Comparison of ENCODE assay signal across 25 mouse cellular contexts in genomic region chr16:36896712-36897111, GRCm38 (mm10).
"Had no signal": no experiment of that assay in that cellular context is flagged by ENCODE, and none has a peak within 500 bp of the region (broad histone marks: within the 10 kb centered on the region; RNA-seq: fewer than 3 reads in every experiment).

No protein-coding gene starts in this region.

- H3K4me2 ChIP-seq: limb, embryonic 12.5 days; limb, embryonic 15.5 days; midbrain, embryonic 12.5 days; midbrain, embryonic 15.5 days; neural tube, embryonic 12.5 days; neural tube, embryonic 15.5 days had no signal

- ATAC-seq: inflammation-experienced regulatory T-cells, adult 6 months; intestine, embryonic 16.5 days; midbrain, embryonic 15.5 days had no signal

- DNase-seq: kidney, adult 18-20 months; kidney, adult 9 months; kidney, postnatal 14 days; layer of hippocampus, adult 9-11 months; layer of hippocampus, postnatal 36 days; left cerebral cortex, postnatal 4 days; lung, adult 2 months; lung, postnatal 14 days; lung, postnatal 4 days; right cerebral cortex, adult 18-20 months; right cerebral cortex, postnatal 14 days; right cerebral cortex, postnatal 4 days; thymus, adult 18-20 months; thymus, postnatal 14 days; thymus, postnatal 4 days had no signal

- H3K4me1 ChIP-seq: limb, embryonic 12.5 days; limb, embryonic 15.5 days; midbrain, embryonic 12.5 days; midbrain, embryonic 15.5 days; neural tube, embryonic 12.5 days; neural tube, embryonic 15.5 days had no signal

- H3K9me3 ChIP-seq: limb, embryonic 12.5 days; limb, embryonic 15.5 days; midbrain, embryonic 12.5 days; midbrain, embryonic 15.5 days; neural tube, embryonic 12.5 days; neural tube, embryonic 15.5 days had no signal

- H3K27ac ChIP-seq: layer of hippocampus, adult 2 months; limb, embryonic 12.5 days; limb, embryonic 15.5 days; midbrain, embryonic 12.5 days; midbrain, embryonic 15.5 days; neural tube, embryonic 12.5 days; neural tube, embryonic 15.5 days; stomach, postnatal 0 days had no signal

- H3K4me3 ChIP-seq: layer of hippocampus, adult 2 months; limb, embryonic 12.5 days; limb, embryonic 15.5 days; midbrain, embryonic 12.5 days; midbrain, embryonic 15.5 days; neural tube, embryonic 12.5 days; neural tube, embryonic 15.5 days had no signal

- H3K9ac ChIP-seq: limb, embryonic 12.5 days; limb, embryonic 15.5 days; midbrain, embryonic 12.5 days; midbrain, embryonic 15.5 days; neural tube, embryonic 12.5 days; neural tube, embryonic 15.5 days had no signal

- H3K27me3 ChIP-seq: limb, embryonic 12.5 days; limb, embryonic 15.5 days; midbrain, embryonic 12.5 days; midbrain, embryonic 15.5 days; neural tube, embryonic 12.5 days; neural tube, embryonic 15.5 days had no signal
